Mouse (Mus musculus) left cerebral cortex, adult 9 months (tissue): Measurements from ENCODE around the gene Clns1a.

Experiments used
- DNase-seq, 2 experiments: peaks; one replicate each; pipeline ENCODE4 v3.0.0; 2022; ENCODE audit warnings: low spot score in 2 of 2

Gene Clns1a

DNA sequence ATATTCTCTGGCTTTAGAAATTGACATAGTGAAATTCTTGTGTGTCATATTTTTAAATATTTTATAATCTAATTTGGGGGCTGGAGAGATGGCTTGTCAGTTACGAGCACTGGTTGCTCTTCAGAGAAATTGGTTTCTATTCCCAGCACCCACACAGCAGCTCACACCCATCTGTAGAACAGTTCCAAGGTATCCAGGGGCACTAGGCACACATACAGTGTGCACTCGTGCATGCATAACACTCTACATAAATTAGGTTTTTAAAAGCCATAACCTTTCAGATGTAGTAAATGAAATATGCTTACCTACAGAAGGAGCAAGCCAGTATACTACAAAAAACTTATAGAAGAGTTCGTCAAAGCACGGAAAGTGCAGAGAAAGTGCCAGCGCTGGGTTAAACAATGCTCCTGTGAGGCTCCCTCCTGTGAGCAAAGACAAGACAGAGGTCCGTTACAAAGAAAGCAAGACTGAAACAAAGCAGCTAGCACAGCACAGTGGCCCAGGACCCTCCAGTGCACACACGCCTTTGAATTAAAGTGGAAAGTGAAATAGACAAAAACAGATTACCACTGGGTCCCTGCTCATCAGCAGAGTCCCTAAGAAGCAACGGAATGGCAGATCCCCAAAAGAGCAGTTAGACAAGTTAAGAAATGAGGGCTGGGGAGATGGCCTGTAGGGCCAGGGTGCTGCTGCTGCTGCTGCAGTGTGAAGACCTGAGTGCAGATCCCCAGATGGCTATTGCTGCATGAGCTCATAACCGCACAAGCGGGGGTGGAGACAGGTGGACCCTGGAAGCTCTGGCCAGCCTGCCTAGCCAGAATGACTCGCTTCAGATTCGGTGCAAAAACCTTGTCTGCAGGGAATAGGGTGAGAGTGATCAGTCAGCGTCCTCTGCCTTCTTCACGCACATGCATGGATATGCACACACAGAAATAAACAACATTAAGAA is 32.5 kb downstream of the Clns1a start:
- DNase-seq = no peak

GRCm38 (mm10) chr7:97730427-97730826 is 34.0 kb downstream of the Clns1a start:
- no peak for DNase-seq

- DNase-seq = no peak
These were observed 37.2 kb downstream of the Clns1a start for GRCm38 (mm10) chr7:97733606-97734005.

DNA sequence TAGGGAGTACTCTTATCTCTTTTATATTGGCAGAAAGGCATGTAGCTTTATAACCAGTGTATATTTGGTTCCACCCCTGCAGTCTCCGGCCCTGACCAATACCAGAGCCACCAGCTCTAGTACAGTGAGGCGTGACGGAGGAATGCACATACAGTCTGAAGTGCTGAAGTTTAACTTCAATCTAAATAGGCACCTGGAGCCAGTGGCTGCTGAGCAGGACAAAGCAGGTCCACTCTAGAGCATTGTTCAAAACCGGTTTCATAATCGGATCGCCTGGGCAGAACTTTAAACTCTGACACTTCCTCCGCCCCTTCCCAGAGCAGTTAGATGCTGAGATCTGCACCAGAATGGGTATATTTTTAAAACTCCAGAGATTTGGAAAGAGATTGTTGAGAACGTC is 38.6 kb downstream of the Clns1a start:
- no peak for DNase-seq

- DNase-seq = no peak
These were observed 39.5 kb downstream of the Clns1a start for GRCm38 (mm10) chr7:97735886-97736420.

DNA sequence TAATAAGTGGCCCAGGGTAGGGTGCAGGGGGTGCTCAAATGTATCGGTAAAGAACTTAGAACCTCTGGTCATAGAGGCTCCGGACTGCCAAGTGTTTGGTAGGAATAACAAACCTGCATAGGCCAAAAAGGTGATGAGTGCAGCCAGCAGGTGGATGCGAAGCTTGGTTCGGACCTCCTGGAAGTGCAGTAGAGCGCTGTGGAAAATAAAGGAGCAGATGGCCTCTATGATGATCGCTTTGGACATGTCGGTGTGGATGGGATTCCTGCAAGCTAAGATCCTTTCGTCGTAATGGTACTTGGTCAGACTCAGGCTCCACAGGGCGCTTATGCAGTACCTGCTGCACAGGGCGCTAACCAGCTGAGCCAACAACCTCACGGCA is 40.8 kb downstream of the Clns1a start:
- no peak for DNase-seq

DNA sequence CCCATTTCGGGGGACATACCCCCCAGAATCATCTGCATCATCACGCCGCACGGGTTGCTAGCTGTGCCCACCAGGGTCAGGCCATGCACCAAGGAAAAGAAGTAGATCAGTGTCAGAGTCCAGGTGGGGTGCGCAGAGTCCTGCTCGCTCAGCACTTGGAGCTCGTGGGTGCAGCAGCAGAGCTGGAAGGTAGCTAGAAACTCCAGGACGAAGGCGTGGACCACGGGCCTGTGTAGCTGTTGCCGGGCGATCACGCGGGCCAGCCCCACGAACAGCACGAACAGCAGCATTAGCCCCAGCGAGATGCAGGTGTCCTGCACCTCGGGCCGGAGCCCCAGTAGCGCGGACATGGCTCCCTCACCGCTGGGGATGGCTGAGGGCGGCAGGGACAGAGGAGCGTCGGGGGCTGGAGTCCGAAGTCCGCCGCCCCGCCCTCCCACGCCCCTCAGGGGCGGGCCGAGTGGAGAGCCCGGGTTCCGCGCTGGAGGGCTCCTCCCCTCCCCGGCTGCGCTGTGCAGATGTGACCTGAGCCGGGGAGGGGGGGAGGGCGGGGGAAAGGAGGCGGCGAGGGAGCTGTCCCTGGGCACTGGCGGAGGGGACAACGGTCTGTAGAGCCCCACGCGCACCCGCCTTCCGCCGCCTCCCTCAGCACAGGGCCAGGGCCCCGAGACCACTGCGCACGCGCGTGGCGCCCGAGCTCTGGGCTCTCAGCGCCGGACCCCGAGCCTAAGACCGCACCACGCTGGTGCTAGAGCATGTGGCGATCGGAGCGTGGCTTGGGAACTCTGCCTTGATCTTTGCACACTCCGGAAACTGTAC is 41.4 kb downstream of the Clns1a start, which contains the start of gene Aqp11:
Gene Aqp11 (minus strand): TSS at position 652 of the 819 bp plus-strand sequence.
- DNase-seq = peak in 1 of 2 experiments; percentile 68

DNA sequence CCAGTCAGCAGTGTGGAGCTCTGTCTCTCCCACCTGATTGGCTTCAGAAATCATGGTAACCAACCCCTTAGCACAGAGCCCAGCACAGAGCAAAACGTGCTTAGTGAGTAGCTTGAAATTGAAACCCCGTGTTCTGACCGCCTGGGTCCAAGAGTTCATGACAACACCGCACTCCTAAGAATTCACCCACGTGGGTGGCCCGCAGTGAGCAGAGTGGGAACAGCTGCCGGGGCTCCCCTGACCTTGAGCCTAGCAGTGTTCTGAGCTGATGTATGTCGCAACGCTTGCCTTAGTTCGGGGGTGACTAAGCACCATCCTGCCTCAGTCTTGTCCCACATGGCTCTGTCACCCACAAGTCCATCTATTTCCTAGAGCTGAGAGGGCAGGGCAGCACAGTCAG is 44.5 kb downstream of the Clns1a start:
- DNase-seq = no peak

- DNase-seq = no peak
These were observed 45.4 kb downstream of the Clns1a start for GRCm38 (mm10) chr7:97741756-97742291.

DNA sequence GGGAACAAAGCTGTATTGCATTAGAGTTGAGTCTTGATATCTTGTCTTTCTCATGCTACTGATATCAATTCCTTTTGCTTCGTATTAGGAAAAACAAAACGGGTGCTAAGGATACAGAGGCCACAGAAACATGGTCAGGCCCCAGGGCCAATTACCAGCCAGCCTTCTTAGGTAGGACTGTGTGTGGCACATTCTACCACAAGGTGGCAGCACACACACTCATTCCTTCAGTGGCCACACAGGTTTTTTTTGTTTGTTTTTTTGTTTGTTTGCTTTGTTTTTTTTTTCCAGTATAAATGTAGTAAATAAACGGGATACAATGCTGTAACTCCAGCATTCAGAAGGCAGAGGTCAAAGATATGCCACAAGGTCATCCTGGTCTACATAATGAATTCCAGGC is 48.9 kb downstream of the Clns1a start:
- peak in 1 of 2 experiments; percentile 64 for DNase-seq

DNA sequence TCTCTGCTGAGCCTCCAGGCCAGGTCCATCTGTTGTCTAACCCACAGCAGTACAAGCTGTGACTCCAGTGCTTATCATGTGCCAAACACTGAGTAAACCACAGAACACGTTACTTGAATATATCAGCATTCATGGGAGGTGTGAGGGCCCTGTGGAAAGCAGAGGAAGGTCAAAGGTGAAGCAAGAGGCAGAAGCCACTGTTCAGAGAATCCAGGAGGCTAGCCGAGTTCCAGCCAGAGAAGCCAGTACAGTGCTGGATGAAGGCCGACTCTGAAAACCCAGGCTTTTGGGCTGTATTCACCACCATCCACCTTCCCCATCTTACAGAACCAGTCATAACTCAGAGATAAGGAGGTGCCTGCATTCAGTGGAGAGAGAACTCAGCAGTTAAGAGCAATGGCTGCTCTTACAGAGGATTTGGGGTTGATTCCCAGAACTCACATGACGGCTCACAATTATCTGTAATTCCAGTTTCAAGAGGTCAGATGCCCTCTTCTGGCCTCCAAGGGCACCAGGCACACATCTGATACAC is 50.8 kb downstream of the Clns1a start:
- DNase-seq = no peak

DNA sequence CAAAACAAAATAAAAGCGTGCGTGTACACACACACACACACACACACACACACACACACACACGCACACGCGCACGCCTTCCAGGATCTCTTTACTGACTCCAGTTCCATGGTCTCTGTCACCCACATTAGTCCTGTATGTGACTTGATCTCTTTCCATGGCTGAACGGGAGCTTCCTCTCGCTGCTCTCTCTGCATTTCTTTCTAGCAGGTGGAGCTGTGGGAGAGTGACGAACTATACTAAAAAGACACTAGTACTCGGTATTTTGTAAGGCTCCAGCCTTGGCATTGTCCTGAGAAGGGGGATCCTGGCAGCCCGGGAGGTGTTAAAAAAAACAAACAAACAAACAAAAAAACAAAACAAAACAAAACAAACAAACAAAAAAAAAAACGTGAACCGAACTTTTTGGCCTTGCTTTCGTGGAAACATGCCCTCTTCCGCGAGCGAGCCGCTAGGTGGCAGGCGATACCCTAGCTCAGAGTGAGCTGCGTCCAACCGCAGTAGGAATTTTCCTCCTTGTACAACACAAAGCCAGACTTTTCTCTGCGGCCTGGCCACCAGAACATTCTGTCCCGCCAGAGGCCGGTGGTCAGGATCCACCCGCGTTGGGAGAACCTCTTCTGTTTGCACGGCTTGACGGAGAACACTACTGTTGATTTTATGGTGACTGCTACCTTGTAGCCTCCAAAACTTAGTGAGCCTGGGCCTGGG is 51.5 kb downstream of the Clns1a start:
- peak in 1 of 2 experiments; percentile 84 for DNase-seq

DNA sequence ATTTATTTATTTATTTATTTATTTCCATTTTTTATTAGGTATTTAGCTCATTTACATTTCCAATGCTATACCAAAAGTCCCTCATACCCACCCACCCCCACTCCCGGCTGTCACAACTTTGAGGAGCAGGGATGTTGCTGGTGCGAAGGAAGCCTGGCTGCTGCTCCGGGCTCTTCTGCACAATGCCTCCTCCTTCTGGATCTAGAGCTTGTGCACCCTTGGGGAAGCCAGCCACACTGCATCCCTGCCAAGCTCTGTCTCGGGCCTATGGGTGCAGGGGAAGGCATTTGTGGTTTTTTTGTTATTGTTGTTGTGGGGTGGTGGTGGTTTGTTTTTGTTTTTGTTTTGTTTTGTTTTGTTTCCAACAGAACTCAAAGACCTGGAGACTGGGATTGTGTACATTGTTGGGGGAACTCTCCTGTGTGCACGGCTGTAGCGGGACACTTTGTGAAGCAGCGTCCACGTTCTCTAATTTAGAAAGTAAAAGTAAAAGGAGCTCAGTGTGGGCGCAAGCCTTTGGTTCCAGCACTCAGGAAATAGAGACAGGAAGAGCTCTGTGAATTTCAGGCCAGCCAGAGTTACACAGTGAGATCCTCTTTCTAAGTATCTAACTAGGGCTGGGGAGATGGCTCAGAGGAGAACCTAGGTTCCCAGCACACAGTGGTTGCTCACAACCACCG is 52.2 kb downstream of the Clns1a start:
- DNase-seq = no peak

DNA sequence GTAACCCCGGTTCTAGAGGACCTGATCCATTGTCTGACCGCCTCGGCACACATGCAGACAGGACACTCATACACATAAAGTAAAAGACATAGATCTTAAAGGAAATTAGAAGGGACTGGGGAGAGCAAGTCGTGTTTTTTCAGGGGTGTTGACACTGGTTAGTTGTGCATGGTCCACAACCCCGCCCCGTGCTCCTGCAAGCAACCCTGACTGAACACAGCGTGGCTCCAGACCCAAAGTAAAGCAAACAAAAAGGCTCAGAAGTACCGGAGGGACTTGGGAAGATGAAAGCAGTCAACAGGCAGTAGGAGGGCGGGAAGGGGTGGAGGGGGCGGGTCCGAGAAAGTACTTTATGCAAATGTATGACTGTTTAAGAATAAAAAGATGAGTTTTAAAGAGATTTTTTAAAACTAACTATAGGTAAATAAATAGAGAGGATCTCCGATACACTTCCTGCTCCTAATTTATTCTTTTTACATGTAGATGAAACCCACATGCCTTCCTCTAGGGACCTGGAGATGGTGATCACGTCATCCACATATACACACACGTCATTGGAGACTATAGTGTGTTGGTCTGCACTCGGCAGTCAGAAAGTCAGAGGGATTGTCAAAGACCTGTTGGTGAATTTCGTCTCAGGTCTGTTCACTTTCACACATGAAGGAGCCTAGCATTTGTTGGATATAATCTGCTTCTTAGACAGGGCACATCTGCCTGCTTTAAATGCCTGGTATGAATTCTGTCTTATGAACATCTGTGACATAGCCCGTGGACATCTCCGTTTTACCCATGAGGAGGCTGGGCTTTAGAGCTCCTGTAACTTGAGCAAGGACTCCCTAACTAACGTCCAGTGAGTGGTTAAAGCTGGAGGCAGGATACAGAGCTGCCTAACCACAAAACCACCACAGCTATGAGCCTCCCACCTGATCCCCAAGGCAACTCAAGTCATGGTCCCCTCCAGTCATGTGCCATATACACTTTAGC is 53.1 kb downstream of the Clns1a start:
- DNase-seq = no peak

DNA sequence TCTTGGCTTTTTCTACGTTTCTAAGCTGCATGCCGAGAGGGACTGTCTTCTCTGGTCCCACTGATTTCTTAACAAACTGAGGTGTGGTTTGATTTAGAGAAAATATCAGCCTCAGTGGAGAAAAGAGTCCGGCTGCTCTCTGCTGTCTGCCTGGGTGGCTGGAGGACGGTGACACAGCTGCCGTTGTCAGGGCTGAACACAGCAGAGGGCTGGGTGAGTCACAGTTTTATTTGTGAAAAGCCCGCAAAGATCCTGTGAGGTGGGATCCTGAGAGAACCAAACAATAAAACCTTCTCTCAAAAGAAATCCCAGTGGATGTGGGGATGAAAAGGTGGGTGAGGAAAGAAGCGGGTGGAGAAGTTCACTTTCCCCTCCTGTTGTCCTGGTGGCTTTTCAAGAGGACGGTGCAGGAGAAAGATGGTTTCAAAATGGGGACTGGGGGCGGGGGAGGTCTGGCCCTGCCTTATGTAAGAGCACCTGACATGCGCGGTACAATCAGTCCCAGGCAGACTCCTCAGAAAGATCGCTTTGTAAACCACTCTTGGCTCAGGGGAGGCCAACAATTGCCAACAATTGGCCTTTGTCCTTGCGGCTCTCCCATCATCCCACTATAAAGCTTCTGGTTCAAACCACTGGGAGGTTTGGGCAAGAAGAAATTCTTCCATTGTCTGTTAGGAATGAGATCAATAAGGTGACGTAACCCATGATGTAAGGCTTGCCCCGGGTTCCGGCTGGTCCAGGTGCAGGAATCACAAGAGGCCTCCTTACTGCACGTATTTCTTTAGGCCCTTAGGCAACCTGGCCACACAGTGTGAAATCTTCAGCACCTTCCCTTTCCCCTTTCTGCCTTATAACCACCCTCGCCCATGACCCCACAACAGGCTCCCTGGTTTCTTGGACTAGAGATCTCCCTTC is 60.8 kb downstream of the Clns1a start:
- peak; percentile 65 to 74 for DNase-seq

- DNase-seq = no peak
These were observed 68.2 kb downstream of the Clns1a start for GRCm38 (mm10) chr7:97764591-97764990.

- DNase-seq = peak; percentile 56 to 87
These were observed 68.9 kb downstream of the Clns1a start for GRCm38 (mm10) chr7:97765181-97765962.
